Mouse (Mus musculus) stomach, postnatal 0 days (tissue): ENCODE results near the gene Rpap2. TPM values are rescaled to one million over a fixed set of nuclear protein-coding genes. Genes with fewer than 3 reads are reported as not detected.

Experiments
- ATAC-seq: fragments of 200-750 bp; cut with Nextera tagmentation; 2 replicates; pipeline ENCODE4 v1.8.0; 2017; ENCODE audit not compliant: low FRiP score, low TSS enrichment
- DNase-seq: peaks from one replicate; pipeline ENCODE4 v3.0.0-alpha.2; 2016; ENCODE audit warnings: low spot score
- H3K27ac ChIP-seq: fragments of 300-500 bp; sonication (generic); replicated peaks from 2 replicates; pipeline ENCODE4 v1.5.1; 2014; ENCODE audit warnings: mild to moderate bottlenecking, control low read depth
- H3K27me3 ChIP-seq: fragments of 300-500 bp; sonication (generic); 2 replicates; pipeline ENCODE4 v1.6.1; 2014; ENCODE audit warnings: low read length; ENCODE audit not compliant: control insufficient read depth, insufficient read depth
- H3K36me3 ChIP-seq: fragments of 300-500 bp; sonication (generic); 2 replicates; pipeline ENCODE4 v1.6.1; 2014; ENCODE audit warnings: low read length, mixed read lengths; ENCODE audit not compliant: control insufficient read depth, insufficient read depth
- H3K4me1 ChIP-seq: fragments of 300-500 bp; sonication (generic); replicated peaks from 2 replicates; pipeline ENCODE4 v1.6.1; 2014; ENCODE audit warnings: antibody characterized with exemption; ENCODE audit not compliant: control insufficient read depth, insufficient read depth
- H3K4me2 ChIP-seq: fragments of 300-500 bp; sonication (generic); replicated peaks from 2 replicates; pipeline ENCODE4 v1.6.1; 2014; ENCODE audit warnings: low read depth, mild to moderate bottlenecking, control low read depth, moderate library complexity
- H3K4me3 ChIP-seq: fragments of 300-500 bp; sonication (generic); 2 replicates; pipeline ENCODE4 v1.5.1; 2014; ENCODE audit warnings: low read depth, low read length, control low read depth
- H3K9ac ChIP-seq: fragments of 300-500 bp; sonication (generic); 2 replicates; pipeline ENCODE4 v1.6.1; 2014; ENCODE audit warnings: mild to moderate bottlenecking, low read length, control low read depth, mixed read lengths
- H3K9me3 ChIP-seq: fragments of 300-500 bp; sonication (generic); 2 replicates; pipeline ENCODE4 v1.6.1; 2016; ENCODE audit warnings: low read length; ENCODE audit not compliant: control insufficient read depth
- CTCF ChIP-seq: IDR thresholded peaks from 2 replicates; pipeline ENCODE4 v1.5.1; 2016; ENCODE audit warnings: antibody characterized with exemption, low read depth, mild to moderate bottlenecking, moderate library complexity
- EP300 ChIP-seq: optimal IDR thresholded peaks from 2 replicates; pipeline ENCODE3; 2016; ENCODE audit warnings: antibody characterized with exemption
- WGBS: fragments of 180-500 bp; shearing (Covaris S2); extraction: QIAGEN DNeasy Blood & Tissue Kit; methylation state at CpG from one replicate; pipeline ENCODE4 v1.1.7; 2014; 5-methylcytosine and 5-hydroxymethylcytosine counted together
- polyA plus RNA-seq: library from polyadenylated mRNA; unstranded; fragments of >200 nt; fragmentation: Nextera tagmentation; extraction: Ambion mirVana; gene quantifications from 2 replicates; pipeline ENCODE4 v1.2.1, GENCODE M21; 2015

Gene Rpap2
- polyA plus RNA-seq, 1 experiment from 2014 or later = 10.4 TPM

DNA sequence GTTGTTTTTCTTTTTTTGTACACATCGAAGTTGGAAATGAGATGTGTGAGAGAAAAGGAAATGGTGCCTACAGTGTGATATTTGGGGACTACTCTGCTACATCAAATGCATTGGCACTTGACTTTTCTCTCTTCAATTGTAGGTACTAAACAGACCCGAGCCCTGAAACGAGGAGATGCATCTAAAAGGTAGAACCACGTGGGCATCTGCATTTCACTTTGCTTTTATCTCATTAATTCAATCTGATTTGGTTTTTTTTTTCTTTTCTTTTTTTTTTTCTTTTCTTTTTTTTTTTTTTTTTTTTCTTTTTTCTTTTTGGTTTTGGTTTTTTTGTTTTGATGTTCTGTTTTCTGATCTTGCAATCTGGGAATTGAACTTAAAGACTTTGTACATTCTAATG, 1.2 kb downstream of the Rpap2 start:
- Histone ChIP-seq H3K36me3 (peaks cover 5% of the 10 kb centered on the region; the same call in 1 of the 2 replicates), H3K4me1 (no peaks in the 10 kb centered on the region), H3K4me3 (peak overlapping the region; percentile 69), H3K9ac (no peak overlapping the region; the same call in none of the 2 replicates), H3K9me3 (no peaks in the 10 kb centered on the region), H3K4me2 (peak overlapping the region; percentile 64), H3K27ac (no peak overlapping the region; the same call in 1 of the 2 replicates), H3K27me3 (no peaks in the 10 kb centered on the region)
- ATAC-seq (no peak), DNase-seq (no peak)
- 34% methylated on average over 4 of the region's 4 CpGs for WGBS
- TF ChIP-seq CTCF (no peak), EP300 (no peak)

DNA sequence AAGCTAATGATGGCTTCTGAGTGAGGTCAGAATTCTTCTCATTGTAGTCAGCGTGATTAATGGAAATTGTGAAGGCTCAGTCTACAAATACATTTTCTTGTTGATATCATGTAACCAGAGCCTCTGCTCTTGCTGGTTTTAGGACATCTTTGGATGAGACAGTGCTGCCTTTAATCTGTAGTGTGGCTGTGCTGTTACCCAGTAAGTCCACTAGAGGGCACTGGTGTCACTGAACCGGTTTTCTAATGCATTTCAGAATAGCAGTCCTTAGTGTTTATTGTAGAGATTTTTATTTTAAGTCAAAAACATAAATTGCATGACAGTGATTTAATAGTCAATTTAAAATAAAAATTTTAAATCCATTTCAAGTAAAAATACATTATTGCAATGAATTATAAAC, 14.1 kb downstream of the Rpap2 start:
- TF ChIP-seq CTCF (peak; percentile 96), EP300 (no peak)
- Histone ChIP-seq H3K4me2 (no peak overlapping the region), H3K4me3 (no peak overlapping the region), H3K27me3 (no peaks in the 10 kb centered on the region), H3K9me3 (no peaks in the 10 kb centered on the region), H3K27ac (no peak overlapping the region), H3K9ac (no peak overlapping the region), H3K36me3 (peaks cover 2% of the 10 kb centered on the region), H3K4me1 (no peaks in the 10 kb centered on the region)
- DNase-seq = peak; percentile 54
- no peak for ATAC-seq
- WGBS = 3% methylated on average over 2 of the region's 2 CpGs

DNA sequence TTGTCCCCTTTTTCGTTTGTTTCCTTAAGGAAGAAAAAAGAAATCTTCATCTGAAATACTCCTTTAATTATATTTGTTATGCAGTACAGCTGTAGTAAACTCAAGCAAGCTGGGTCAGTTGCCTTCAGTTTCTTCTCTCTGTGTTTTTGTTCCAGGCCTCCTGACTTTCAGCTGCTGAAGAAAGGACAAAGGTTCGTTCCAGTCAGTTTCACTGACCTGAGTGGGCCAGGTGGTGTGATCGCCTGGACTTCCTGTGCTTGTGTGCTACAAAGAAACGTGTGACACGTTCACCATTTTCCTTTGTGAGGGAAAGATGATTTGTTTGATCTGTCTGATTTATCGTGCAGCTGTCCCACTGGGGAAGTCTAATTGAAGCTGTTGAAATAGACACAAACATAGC, 20.8 kb downstream of the Rpap2 start:
- no peak for ATAC-seq
- H3K9ac ChIP-seq = no peak overlapping the region
- H3K9me3 ChIP-seq = no peaks in the 10 kb centered on the region
- WGBS = 66% methylated on average over 6 of the region's 6 CpGs
- no peaks in the 10 kb centered on the region for H3K4me1 ChIP-seq
- no peak overlapping the region for H3K27ac ChIP-seq
- H3K4me3 ChIP-seq = no peak overlapping the region
- DNase-seq = no peak
- no peak for TF ChIP-seq EP300
- TF ChIP-seq CTCF = no peak
- H3K4me2 ChIP-seq = no peak overlapping the region
- peaks cover 6% of the 10 kb centered on the region for H3K36me3 ChIP-seq
- no peaks in the 10 kb centered on the region for H3K27me3 ChIP-seq

DNA sequence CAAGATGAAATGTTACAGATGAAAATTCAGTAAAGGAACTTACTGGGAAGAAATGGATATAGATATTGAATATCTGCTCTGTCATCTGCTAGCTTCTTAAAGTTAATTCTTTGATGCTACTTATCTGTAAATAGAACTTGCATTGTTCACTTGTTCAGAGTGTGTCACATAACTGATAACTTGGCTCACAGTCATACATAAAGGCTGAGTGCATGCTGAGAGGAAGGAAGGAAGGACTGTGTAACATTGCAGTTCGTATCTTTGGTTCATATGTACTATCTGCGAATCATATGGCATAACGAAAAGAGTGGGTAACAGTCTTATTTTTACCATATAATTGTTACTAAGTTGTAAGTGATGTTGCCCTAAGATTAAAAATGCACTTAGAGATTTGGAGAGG, 24.2 kb downstream of the Rpap2 start:
- no peak for DNase-seq

DNA sequence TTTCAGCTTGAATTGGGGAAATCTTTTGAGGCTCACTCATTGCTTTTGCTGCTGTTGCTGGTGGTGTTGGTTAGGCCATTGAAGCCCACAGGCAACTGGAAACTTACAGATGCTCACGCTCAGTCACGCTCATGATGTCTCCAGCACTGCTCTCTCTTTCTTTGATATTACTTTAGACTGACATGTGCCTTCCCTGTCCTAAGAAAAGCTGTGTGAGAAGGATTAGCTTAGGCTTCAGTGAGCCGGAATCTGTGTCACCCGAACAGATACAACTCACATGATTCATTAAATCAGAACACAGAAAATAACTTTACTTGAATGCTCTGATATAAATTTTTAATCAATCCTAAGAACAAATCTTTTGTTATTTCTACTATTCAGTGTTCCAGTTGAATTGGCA, 36.5 kb downstream of the Rpap2 start:
- Histone ChIP-seq H3K27me3 (no peaks in the 10 kb centered on the region), H3K4me3 (no peak overlapping the region), H3K4me2 (no peak overlapping the region), H3K4me1 (no peaks in the 10 kb centered on the region), H3K36me3 (peaks cover 5% of the 10 kb centered on the region; the same call in 1 of the 2 replicates), H3K9me3 (no peaks in the 10 kb centered on the region), H3K9ac (no peak overlapping the region), H3K27ac (no peak overlapping the region)
- 85% methylated on average over 4 of the region's 4 CpGs for WGBS
- no peak for DNase-seq
- no peak for TF ChIP-seq CTCF
- TF ChIP-seq EP300 = no peak
- no peak for ATAC-seq

More for the DNA sequence above, 24.2 kb downstream of the Rpap2 start:
- Histone ChIP-seq H3K4me1 (no peaks in the 10 kb centered on the region), H3K27ac (no peak overlapping the region), H3K36me3 (peaks cover 4% of the 10 kb centered on the region), H3K27me3 (no peaks in the 10 kb centered on the region), H3K9ac (no peak overlapping the region), H3K4me3 (no peak overlapping the region), H3K4me2 (no peak overlapping the region), H3K9me3 (no peaks in the 10 kb centered on the region)
- no peak for ATAC-seq
- TF ChIP-seq CTCF = no peak
- no peak for TF ChIP-seq EP300
- WGBS = 93% methylated on average over 3 of the region's 3 CpGs

GRCm38 (mm10) chr5:107637106-107637505, 39.9 kb downstream of the Rpap2 start:
- Histone ChIP-seq H3K4me1 (no peaks in the 10 kb centered on the region), H3K27ac (no peak overlapping the region), H3K9ac (no peak overlapping the region), H3K27me3 (no peaks in the 10 kb centered on the region), H3K4me2 (no peak overlapping the region), H3K4me3 (no peak overlapping the region), H3K9me3 (no peaks in the 10 kb centered on the region), H3K36me3 (peaks cover 4% of the 10 kb centered on the region; the same call in 1 of the 2 replicates)
- TF ChIP-seq EP300 (no peak), CTCF (no peak)
- ATAC-seq (no peak), DNase-seq (no peak)
- WGBS = 68% methylated on average over 1 of the region's 1 CpGs
